Mouse (Mus musculus): Measurements from ENCODE around the gene Mdk. TPM values are rescaled to one million over a fixed set of nuclear protein-coding genes. Genes with fewer than 3 reads are reported as not detected.

The Mdk gene
- total RNA-seq, 2 experiments from 2014 or later, result 0.12 to 0.86 TPM

DNA sequence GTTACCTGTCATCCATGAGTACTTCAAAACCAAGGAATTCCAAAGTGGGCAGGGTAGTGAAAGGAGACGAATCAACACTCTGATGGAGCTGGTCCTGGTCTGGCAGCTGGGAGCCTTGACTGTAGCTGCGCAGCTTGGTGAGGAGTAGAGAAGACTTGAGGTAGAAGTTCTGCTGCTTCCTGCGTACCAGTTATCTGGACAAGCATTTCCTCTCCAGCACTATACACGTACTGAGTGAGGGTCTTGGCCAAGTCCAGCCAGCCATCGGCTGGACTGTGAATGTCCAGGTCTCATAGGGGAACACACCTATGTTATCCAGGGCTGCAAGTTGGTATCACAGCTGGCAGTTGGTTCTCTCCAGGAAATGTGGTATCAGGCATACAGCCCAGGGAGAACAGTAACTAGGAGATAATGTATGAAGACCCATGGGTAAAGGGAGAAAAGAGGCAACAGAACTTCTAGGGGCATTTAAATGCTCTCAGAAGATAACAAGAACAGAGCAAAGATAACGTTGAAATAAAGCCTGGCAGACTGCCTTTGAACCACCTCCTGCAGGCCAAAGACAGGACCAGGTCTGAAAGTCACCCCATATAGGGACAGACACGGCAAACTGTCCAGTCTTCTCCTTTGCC lies 15.6 kb downstream of the Mdk start:
- ATAC-seq (replicated peaks; ENCODE audit: poor library complexity), result peak; percentile 61

DNA sequence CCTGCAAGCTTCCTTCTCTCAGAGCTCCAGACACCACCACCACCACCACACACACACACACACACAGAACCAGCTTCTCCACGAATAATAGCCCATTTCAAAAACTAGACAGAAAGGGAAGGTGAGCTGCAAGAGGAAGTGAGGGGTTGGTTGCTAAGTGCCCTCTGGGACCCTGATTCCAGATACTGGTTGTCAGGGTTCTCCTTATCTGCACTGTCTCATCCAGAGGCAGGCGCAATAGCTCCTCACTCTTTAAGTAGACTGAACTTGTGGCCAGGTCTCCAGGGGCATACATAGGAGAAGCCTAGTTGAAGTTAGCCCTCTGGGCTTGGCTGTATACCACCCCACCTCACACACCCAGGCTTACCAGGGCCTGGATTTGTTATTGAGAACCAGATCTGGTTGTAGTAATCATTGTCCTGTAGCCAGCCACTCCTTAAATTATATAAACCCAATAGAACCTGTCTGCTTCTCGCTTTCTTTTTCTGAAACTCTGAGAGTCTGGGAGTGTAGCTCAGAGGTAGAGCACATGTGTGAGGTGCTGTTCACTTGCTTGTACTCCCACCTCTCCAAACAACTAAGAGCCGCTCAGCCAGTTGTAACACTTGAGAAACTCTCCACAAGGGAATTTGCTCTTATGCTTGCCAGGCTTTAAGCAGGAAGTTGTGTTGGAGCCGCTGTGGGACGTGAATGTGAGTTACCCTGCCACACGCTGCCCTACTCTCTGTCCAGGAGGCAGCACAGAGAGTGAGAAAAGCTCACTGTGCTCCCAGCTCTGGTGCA lies 18.6 kb downstream of the Mdk start:
- no peak for ATAC-seq (replicated peaks; ENCODE audit: poor library complexity)

DNA sequence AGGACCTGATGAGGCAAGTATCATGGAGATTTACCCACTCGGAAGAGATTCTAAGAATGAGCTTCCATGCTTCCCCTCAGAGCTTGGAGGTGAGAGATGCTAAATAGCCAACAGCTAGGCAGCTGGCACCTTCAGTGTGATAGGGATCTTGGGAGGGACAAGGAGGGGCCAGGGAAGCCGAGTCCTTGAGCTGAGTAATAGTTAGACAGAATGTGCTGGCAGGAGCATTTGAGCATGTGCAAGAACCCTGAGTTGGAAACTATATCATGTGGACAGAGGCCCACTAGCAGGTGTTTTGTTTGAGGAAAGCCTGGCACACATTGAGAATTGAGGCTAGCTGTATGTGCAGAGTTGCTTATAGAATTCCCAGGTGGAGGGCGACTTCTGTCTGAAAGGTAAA lies 19.5 kb downstream of the Mdk start:
- ATAC-seq (replicated peaks; ENCODE audit: poor library complexity), result peak; percentile 42

DNA sequence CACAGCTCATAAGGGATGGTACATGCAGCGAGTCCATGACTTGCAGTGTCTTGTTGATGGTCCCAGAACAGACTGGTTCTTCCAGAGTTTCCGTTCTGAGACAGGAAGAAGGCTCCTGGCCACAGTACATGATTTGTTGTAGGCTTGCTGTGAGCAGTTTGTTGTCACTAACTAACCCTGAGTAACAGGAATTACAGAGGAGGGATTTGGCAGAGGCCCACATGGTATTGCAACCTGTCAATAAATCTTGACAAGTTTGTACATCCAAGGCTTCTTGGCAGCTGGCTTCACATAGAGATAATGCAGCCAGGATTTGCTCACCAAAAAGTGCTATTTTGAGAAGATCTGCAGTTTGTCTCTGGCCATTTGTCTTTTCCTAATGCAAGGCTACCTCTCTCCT lies 26.0 kb downstream of the Mdk start:
- no peak for ATAC-seq (replicated peaks; ENCODE audit: poor library complexity)

DNA sequence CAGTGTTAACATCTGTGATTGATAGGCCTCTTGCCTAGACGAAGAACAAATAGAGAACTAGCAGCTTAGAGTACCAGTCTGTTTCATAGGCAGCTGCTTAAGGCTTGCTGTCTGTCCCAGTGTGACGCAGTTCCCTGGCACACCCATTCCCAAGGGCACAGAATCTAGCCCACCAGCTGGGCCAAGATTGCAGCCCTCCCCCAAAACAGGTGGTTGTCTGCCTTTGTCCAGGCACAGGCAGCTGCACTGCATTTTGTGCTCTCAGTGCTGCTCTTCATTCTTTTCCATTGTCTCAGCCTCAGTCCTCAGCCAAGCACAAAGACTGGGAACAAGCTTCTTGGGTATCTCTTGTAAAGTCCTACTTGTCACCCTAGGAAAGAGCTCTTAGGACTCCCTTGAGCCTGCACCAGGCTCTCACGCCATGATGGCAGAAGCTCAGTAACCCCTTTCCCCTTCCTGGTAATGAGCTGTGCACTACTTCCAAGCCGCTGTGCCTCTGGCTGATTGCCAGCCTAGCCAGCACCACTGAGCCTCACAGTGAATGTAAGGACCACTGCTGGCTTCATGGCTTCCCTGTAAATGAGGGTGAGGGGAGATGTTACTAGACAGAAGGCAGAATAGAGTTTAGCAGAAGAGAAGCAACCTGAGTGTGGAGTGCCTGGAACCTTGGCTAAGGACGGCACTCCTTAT lies 27.3 kb downstream of the Mdk start:
- ATAC-seq (replicated peaks; ENCODE audit: poor library complexity), result no peak

DNA sequence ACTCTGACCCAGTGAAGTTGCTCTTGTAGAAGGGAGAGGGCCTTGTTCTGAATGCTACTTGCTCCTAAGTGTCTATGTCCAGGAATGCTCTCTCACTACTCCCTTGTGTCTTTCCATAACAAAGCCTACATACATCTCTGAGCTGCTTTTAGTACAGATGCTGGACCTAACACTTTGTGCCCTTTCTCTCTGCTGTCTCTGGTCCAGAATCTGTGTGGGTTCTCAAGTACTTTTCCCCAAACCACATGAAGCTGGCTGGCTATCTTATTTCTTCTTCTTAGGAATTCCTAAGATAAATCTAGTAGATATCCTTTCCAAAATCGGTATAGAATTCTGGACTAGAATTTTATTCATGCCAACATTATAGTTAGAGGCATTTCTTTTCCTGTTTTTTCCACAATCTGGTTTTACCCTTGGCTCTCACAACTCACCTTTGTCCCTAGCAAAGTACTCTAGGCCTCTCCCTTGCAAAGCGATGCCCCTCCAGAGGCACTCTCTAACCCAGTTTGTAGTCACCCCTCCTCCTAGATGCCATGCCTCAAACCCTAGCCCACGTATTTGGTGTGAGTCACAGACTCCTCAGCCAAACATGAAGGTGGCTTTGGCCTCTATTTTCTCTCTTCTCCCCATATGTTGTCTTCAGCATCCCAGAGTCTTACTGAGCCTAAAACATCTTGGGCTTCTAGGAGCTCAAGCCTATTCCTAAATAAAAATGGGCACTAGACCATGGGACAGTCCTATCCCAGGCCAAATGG lies 28.7 kb downstream of the Mdk start:
- no peak for ATAC-seq (replicated peaks; ENCODE audit: poor library complexity)

DNA sequence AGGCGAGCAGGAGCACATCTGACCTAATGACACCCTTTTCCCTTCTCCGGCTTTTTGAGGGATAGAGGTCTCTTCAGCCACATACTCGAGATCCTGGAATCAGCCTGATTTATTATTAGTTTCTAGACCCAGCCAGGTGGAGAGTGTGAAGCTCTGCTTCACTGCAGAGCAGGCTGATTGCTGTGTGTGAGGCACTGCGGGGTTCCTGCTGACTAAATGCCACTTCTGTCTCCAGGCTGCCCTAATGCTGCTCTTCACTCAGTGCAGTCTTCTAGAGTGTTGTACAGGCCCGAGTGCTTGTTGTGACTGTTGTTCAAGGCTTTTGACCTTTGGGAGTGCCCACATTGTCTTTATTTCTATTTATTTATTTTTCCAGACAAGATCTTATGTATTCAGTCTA lies 29.8 kb downstream of the Mdk start:
- ATAC-seq (replicated peaks; ENCODE audit: poor library complexity), result no peak

DNA sequence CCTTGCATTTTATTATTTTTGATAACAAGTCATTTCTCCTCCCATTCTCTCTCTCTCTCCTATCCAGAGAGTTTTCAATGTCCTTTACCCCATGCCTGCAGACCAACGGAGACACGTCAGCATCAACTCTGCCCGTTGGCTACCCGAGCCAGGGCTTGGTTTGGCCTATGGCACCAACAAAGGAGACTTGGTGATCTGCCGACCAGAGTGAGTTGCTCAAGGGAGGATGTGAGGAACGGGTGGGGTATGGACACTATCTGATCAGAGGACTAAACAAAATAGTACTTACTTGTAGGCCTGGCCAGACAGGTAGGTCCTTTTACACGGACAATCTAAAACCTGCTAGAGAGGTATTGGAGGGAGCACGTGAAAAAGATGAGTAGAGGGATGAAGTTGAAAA lies 31.7 kb downstream of the Mdk start:
- ATAC-seq (replicated peaks; ENCODE audit: poor library complexity), result no peak

DNA sequence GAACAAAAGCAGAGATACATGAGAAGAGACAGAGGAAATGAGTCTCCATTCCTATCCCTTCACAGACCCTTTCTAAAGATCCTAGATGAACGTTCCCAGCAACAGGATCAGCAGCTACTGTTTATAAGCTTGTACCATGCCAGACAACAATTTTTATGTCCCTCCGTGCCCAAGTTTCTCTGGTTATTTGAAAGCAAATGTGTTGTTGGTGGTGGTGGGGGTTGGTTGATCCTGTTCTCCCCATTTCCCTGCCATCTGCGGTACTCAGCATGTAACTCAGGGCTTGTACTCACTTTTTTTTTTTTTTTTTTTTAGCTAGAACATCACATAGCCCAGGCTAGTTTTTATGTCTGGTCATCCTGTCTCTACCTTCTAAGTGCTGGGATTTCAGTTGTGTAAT lies 33.0 kb downstream of the Mdk start:
- no peak for ATAC-seq (replicated peaks; ENCODE audit: poor library complexity)

DNA sequence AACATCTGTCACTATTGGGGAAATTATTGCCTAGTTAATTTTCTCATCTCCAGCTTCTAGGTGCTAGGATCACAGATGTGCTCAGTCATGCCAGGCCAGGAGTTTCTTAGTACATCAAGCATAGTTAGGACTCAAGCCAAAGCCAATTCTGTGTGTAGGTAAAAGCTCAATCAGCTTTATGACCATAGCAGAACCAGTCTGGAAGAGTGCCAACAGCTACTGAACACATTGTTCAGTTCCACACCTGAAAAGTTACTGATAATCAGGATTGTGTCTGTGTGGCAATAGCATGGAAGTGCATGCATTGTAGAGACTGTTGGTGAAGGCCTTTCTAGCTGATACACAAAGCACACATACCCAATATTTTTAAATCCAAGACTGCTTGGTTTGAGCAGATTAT lies 34.1 kb downstream of the Mdk start:
- ATAC-seq (replicated peaks; ENCODE audit: poor library complexity), result peak; percentile 42; the same call in 1 of the 2 replicates

DNA sequence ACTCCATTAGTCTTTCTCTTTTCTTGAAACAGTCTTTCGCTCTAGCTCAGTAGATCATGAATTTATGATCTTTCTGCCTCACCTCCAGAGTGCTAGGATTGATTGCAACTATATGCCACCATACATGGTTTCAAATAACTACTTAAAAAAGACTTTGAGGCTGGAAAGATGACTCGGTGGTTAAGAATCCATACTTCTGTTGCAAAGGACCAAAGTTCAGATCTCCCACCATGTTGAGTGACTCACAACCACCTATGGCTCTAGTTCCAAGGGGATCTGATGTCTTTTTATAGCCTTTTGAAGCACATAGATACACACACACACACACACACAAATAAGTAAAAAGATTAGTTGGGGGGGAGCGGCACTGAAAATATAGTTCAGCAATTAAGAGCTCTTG lies 36.7 kb downstream of the Mdk start:
- ATAC-seq (replicated peaks; ENCODE audit: poor library complexity), result no peak

DNA sequence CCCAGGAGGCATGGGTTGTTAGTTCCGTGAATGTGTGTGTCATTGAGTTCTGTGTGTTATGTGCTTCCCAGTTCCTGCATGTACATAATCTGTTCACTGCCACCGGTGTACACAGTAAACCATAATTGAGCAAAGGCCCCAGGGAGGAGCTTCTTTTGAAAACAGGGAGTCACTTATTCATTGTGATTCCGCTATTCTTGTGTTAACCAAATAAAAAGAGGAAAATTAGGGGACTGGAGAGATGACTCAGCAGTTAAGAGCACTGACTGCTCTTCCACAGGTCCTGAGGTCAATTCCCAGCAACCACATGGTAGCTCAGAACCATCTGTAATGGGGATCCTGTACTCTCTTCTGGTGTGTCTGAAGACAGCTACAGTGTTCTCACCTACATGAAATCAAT lies 37.4 kb downstream of the Mdk start:
- no peak for ATAC-seq (replicated peaks; ENCODE audit: poor library complexity)

DNA sequence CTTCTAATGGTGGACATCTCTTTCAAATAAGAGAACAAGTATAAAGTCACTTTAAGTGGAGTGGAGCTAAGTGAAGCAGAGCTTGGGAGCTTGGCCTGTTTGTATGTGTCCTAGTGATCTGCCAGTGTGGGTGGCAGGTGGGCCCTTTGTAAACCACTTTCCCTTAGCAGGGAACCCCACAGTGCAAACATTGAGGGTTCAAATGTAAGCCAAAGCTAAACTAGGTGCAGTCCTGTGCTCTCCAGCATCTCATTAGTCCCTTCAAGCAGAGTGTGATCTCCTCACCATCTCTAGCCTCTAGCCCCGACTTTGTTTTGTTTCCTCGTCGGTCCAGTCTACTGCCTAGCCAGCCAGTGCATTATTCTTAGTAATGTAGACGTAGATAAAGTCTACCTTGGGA lies 47.5 kb downstream of the Mdk start:
- no peak for ATAC-seq (replicated peaks; ENCODE audit: poor library complexity)

DNA sequence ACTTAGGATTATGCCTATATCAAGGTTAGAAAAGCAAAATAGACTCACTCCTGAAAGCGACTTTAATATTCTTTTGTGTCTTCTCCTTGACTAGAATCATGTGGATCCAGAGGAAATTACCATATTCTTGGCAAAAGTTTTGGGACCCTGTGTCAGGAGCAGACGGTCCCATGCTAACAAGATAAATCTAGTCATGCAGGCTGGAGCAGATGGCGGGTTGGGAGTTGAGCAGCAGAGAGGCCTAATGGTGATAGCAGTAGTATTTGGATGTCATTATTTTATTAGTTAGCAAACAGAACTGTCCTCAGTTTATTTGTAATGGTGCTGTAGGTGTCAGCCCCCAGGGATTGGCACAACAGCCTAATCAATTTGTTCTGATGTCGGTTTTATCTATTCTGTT lies 48.1 kb downstream of the Mdk start:
- no peak for ATAC-seq (replicated peaks; ENCODE audit: poor library complexity)

Other genes starting within 250 kb of the Mdk start
- gene Atg13, start 221.7 kb downstream of the Mdk start, total RNA-seq (2015), result 24.0 and 25.0 TPM in 2 replicates
- gene Atg13, start 221.7 kb downstream of the Mdk start, total RNA-seq (2017), result 5.7 and 10.1 TPM in 2 replicates
- gene Harbi1, start 221.4 kb downstream of the Mdk start, total RNA-seq (2015), result 4.6 and 7.7 TPM in 2 replicates
- 20.6 and 24.2 TPM in 2 replicates for gene Harbi1, start 221.4 kb downstream of the Mdk start, total RNA-seq (2017)
- 23.7 and 25.5 TPM in 2 replicates for gene Ambra1, start 202.2 kb downstream of the Mdk start, total RNA-seq (2015)
- 19.1 and 30.6 TPM in 2 replicates for gene Ambra1, start 202.2 kb downstream of the Mdk start, total RNA-seq (2017)
- 0.17 TPM in 2 replicates for gene Chrm4, start 5.0 kb downstream of the Mdk start, total RNA-seq (2015)
- gene Chrm4, start 5.0 kb downstream of the Mdk start, total RNA-seq (2017), result 0.17 TPM in 1 of 2 replicates, not detected in the other
- gene Gm9821, start 13.4 kb upstream of the Mdk start, total RNA-seq (2015), result not detected in 2 replicates
- gene Gm9821, start 13.4 kb upstream of the Mdk start, total RNA-seq (2017), result 0.21 and 0.95 TPM in 2 replicates
- gene Dgkz, start 43.6 kb upstream of the Mdk start, total RNA-seq (2015), result 111 and 112 TPM in 2 replicates
- 76.3 and 94.7 TPM in 2 replicates for gene Dgkz, start 43.6 kb upstream of the Mdk start, total RNA-seq (2017)
- gene Creb3l1, start 92.2 kb upstream of the Mdk start, total RNA-seq (2015), result 1.1 and 2.0 TPM in 2 replicates
- 0.10 and 0.37 TPM in 2 replicates for gene Creb3l1, start 92.2 kb upstream of the Mdk start, total RNA-seq (2017)
- 48.4 and 49.5 TPM in 2 replicates for gene Phf21a, start 160.8 kb upstream of the Mdk start, total RNA-seq (2015)
- 23.2 and 24.3 TPM in 2 replicates for gene Phf21a, start 160.8 kb upstream of the Mdk start, total RNA-seq (2017)

Measured in megakaryocyte progenitor cell, adult 5-6 weeks (primary cell).